Mouse (Mus musculus): ENCODE measurements around the gene Acsl3.

The Acsl3 gene

GRCm38 (mm10) chr1:78742198-78742597 is 84.6 kb downstream of the Acsl3 start:
- DNase-seq (ENCODE audit: low spot score): no peak

GRCm38 (mm10) chr1:78743318-78743717 is 85.7 kb downstream of the Acsl3 start:
- DNase-seq (ENCODE audit: low spot score): no peak

GRCm38 (mm10) chr1:78745230-78745777 is 87.7 kb downstream of the Acsl3 start:
- DNase-seq (ENCODE audit: low spot score): peak; percentile 74
